ENCODE assay signal across 9 mouse cellular contexts in the genomic region with DNA sequence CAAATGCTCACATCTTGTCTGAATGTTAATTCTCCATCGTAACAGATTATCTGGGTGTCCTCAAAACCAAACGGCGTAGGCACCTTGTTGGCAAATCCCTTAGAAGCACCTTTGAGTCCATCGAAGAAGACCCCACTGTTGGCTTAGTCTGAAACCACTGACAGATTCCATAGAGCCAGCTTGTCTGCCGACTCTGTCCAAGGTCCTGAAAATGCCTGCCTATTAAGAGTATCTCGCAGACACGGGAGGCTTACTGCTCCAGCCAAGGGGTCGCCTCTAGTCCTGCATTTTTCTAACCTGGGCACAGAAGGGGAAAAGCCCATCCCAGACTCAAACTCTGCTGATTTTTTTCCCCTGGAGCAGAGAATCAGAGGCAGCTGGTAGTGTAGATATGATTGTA. TPM values are rescaled to one million over a fixed set of nuclear protein-coding genes. Genes with fewer than 3 reads are reported as not detected.
A peak's percentile ranks its signal among the peaks of the same experiment; 100 is the strongest.
DNase-seq lines count a peak whose midpoint lies in the region; ATAC-seq and TF ChIP-seq lines count a peak whose summit lies in the region.
"Had no signal": no experiment of that assay in that cellular context is flagged by ENCODE, and none has a peak within 500 bp of the region (broad histone marks: within the 10 kb centered on the region; RNA-seq: fewer than 3 reads in every experiment).

No protein-coding gene starts in this region.

- peak; percentile 49 for DNase-seq in forebrain, embryonic 14.5 days (ENCODE audit: low spot score)
- peak; percentile 69 for DNase-seq in midbrain, embryonic 14.5 days
- DNase-seq in embryo, embryonic 10.5 days (ENCODE audit: low spot score) = peak; percentile 85

- H3K9me3 ChIP-seq in forebrain, embryonic 14.5 days (replicated peaks; ENCODE audit: control insufficient read depth, low read length) = no peaks in the 10 kb centered on the region
- H3K9me3 ChIP-seq in forebrain, embryonic 16.5 days (ENCODE audit: control insufficient read depth, low read length) = no peaks in the 10 kb centered on the region
- no peaks in the 10 kb centered on the region for H3K9me3 ChIP-seq in midbrain, embryonic 14.5 days (ENCODE audit: control insufficient read depth, low read length)
- H3K9me3 ChIP-seq in midbrain, embryonic 15.5 days = no peaks in the 10 kb centered on the region

- H3K4me2 ChIP-seq in forebrain, embryonic 14.5 days (ENCODE audit: low read length) = no peak overlapping the region
- no peak overlapping the region for H3K4me2 ChIP-seq in forebrain, embryonic 16.5 days (ENCODE audit: low read length)
- H3K4me2 ChIP-seq in midbrain, embryonic 14.5 days (ENCODE audit: low read length) = no peak overlapping the region
- no peak overlapping the region for H3K4me2 ChIP-seq in midbrain, embryonic 15.5 days
- no peak overlapping the region for H3K4me2 ChIP-seq in myocyte (ENCODE audit: low read depth)

- H3K4me3 ChIP-seq in forebrain, embryonic 14.5 days (ENCODE audit: low read depth, low read length) = no peak overlapping the region
- H3K4me3 ChIP-seq in forebrain, embryonic 16.5 days (replicated peaks; ENCODE audit: low read length) = no peak overlapping the region
- no peak overlapping the region for H3K4me3 ChIP-seq in midbrain, embryonic 14.5 days (replicated peaks; ENCODE audit: low read depth, low read length)
- no peak overlapping the region for H3K4me3 ChIP-seq in midbrain, embryonic 15.5 days
- no peak overlapping the region for H3K4me3 ChIP-seq in myocyte

- H3ac ChIP-seq in myocyte (ENCODE audit: control insufficient read depth, insufficient read length) = no peak overlapping the region

- H3K9ac ChIP-seq in forebrain, embryonic 14.5 days (ENCODE audit: low read length) = no peak overlapping the region
- no peak overlapping the region for H3K9ac ChIP-seq in forebrain, embryonic 16.5 days (replicated peaks; ENCODE audit: low read depth, low read length)
- H3K9ac ChIP-seq in midbrain, embryonic 14.5 days (replicated peaks; ENCODE audit: low read length) = no peak overlapping the region
- H3K9ac ChIP-seq in midbrain, embryonic 15.5 days = no peak overlapping the region

- no peaks in the 10 kb centered on the region for H3K79me2 ChIP-seq in myocyte (ENCODE audit: control insufficient read depth, insufficient read depth)

- 20% methylated on average over 8 of the region's 8 CpGs for WGBS in forebrain, embryonic 14.5 days
- WGBS in forebrain, embryonic 16.5 days = 25% methylated on average over 8 of the region's 8 CpGs
- 22% methylated on average over 8 of the region's 8 CpGs for WGBS in midbrain, embryonic 14.5 days
- 22% methylated on average over 8 of the region's 8 CpGs for WGBS in midbrain, embryonic 15.5 days

- no peak overlapping the region for H3K27ac ChIP-seq in forebrain, embryonic 14.5 days (ENCODE audit: low read depth, low read length)
- H3K27ac ChIP-seq in forebrain, embryonic 16.5 days (ENCODE audit: low read length) = no peak overlapping the region
- H3K27ac ChIP-seq in midbrain, embryonic 14.5 days (replicated peaks; ENCODE audit: low read depth, low read length) = no peak overlapping the region
- no peak overlapping the region for H3K27ac ChIP-seq in midbrain, embryonic 15.5 days

- H3K36me3 ChIP-seq in forebrain, embryonic 14.5 days (ENCODE audit: control insufficient read depth, insufficient read depth, low read length) = no peaks in the 10 kb centered on the region
- H3K36me3 ChIP-seq in forebrain, embryonic 16.5 days (ENCODE audit: control insufficient read depth, insufficient read depth) = no peaks in the 10 kb centered on the region
- no peaks in the 10 kb centered on the region for H3K36me3 ChIP-seq in midbrain, embryonic 14.5 days (ENCODE audit: control insufficient read depth, insufficient read depth, low read length)
- no peaks in the 10 kb centered on the region for H3K36me3 ChIP-seq in midbrain, embryonic 15.5 days (replicated peaks)
- H3K36me3 ChIP-seq in myocyte (ENCODE audit: control insufficient read depth, insufficient read depth) = no peaks in the 10 kb centered on the region
- H3K36me3 ChIP-seq: G1E had no signal

- peaks cover 11% of the 10 kb centered on the region for H3K4me1 ChIP-seq in forebrain, embryonic 14.5 days (ENCODE audit: control insufficient read depth, insufficient read depth, low read length)
- H3K4me1 ChIP-seq in forebrain, embryonic 16.5 days (replicated peaks; ENCODE audit: control insufficient read depth, insufficient read depth, low read length) = peaks cover 51% of the 10 kb centered on the region
- peaks cover 69% of the 10 kb centered on the region for H3K4me1 ChIP-seq in midbrain, embryonic 14.5 days (ENCODE audit: control insufficient read depth, insufficient read depth, low read length)
- H3K4me1 ChIP-seq in midbrain, embryonic 15.5 days = peaks cover 88% of the 10 kb centered on the region

- ATAC-seq in forebrain, embryonic 14.5 days = no peak
- no peak for ATAC-seq in forebrain, embryonic 16.5 days
- no peak for ATAC-seq in midbrain, embryonic 14.5 days (ENCODE audit: low FRiP score, low TSS enrichment)
- ATAC-seq in midbrain, embryonic 15.5 days (replicated peaks) = no peak
- no peak for ATAC-seq in megakaryocyte progenitor cell, adult 5-6 weeks (replicated peaks; ENCODE audit: poor library complexity)
- no peak for ATAC-seq in megakaryocyte, adult 5-6 weeks (ENCODE audit: poor library complexity, severe bottlenecking)

- peaks cover 48% of the 10 kb centered on the region for H3K27me3 ChIP-seq in forebrain, embryonic 14.5 days (replicated peaks; ENCODE audit: control insufficient read depth, insufficient read depth, low read length)
- peaks cover 28% of the 10 kb centered on the region for H3K27me3 ChIP-seq in forebrain, embryonic 16.5 days (replicated peaks; ENCODE audit: control insufficient read depth, insufficient read depth, low read length)
- H3K27me3 ChIP-seq in midbrain, embryonic 14.5 days (ENCODE audit: control insufficient read depth, insufficient read depth, low read length) = peaks cover 21% of the 10 kb centered on the region; the same call in 1 of the 2 replicates
- H3K27me3 ChIP-seq in midbrain, embryonic 15.5 days (replicated peaks) = 0 out of 2 replicates have a peak, but pooled peaks cover 4% of the 10 kb centered on the region
- peaks cover 53% of the 10 kb centered on the region for H3K27me3 ChIP-seq in myocyte (ENCODE audit: control insufficient read depth, insufficient read depth, insufficient read length)

- no peak for TF ChIP-seq POLR2A in myocyte (IDR thresholded peaks at IDR 0.05; ENCODE audit: insufficient read length, low read depth)

TF ChIP-seq in myocyte, 11 proteins besides CTCF, POLR2A, EP300 and RAD21:
- TF ChIP-seq REST (IDR thresholded peaks at IDR 0.05; ENCODE audit: insufficient read depth, insufficient read length) (peak; percentile 85), CEBPB (IDR thresholded peaks at IDR 0.05; ENCODE audit: insufficient read depth, poor library complexity, severe bottlenecking) (no peak)

RNA-seq across cellular contexts. Expression of a gene that starts 5.8 kb away (rescaled TPM):
- polyA plus RNA-seq in forebrain, embryonic 14.5 days (2014; fragmentation: Nextera tagmentation; extraction: Ambion mirVana) = 15.1 and 17.7 TPM in 2 replicates
- polyA plus RNA-seq in forebrain, embryonic 16.5 days (2015; fragmentation: Nextera tagmentation; extraction: Ambion mirVana) = 13.1 and 22.4 TPM in 2 replicates
- polyA plus RNA-seq in midbrain, embryonic 14.5 days (2014; fragmentation: Nextera tagmentation; extraction: Ambion mirVana) = 53.8 and 63.0 TPM in 2 replicates
- 63.8 and 64.0 TPM in 2 replicates for polyA plus RNA-seq in midbrain, embryonic 15.5 days (2015; fragmentation: Nextera tagmentation; extraction: Ambion mirVana)
- 0.52 TPM for polyA plus RNA-seq in myocyte (2012; fragmentation: generic; extraction: Trizol)
- 0.15 and 0.27 TPM in 2 replicates for total RNA-seq in megakaryocyte progenitor cell, adult 5-6 weeks (2015)
- total RNA-seq in megakaryocyte progenitor cell, adult 5-6 weeks (2017) = 0.51 and 0.96 TPM in 2 replicates
- total RNA-seq in megakaryocyte, adult 5-6 weeks (2015) = 0.91 and 1.3 TPM in 2 replicates
- total RNA-seq in megakaryocyte, adult 5-6 weeks (2017) = 0.48 and 0.89 TPM in 2 replicates

RNA-seq across cellular contexts. Expression of a gene that starts 25.8 kb away (rescaled TPM):
- 12.8 and 15.5 TPM in 2 replicates for polyA plus RNA-seq in forebrain, embryonic 14.5 days (2014; fragmentation: Nextera tagmentation; extraction: Ambion mirVana)
- polyA plus RNA-seq in forebrain, embryonic 16.5 days (2015; fragmentation: Nextera tagmentation; extraction: Ambion mirVana) = 16.9 and 20.6 TPM in 2 replicates
- 29.7 and 29.9 TPM in 2 replicates for polyA plus RNA-seq in midbrain, embryonic 14.5 days (2014; fragmentation: Nextera tagmentation; extraction: Ambion mirVana)
- polyA plus RNA-seq in midbrain, embryonic 15.5 days (2015; fragmentation: Nextera tagmentation; extraction: Ambion mirVana) = 28.9 and 34.3 TPM in 2 replicates
- 1.7 TPM for polyA plus RNA-seq in myocyte (2012; fragmentation: generic; extraction: Trizol)
- total RNA-seq in megakaryocyte progenitor cell, adult 5-6 weeks (2015) = 11.2 and 14.2 TPM in 2 replicates
- 5.7 and 11.8 TPM in 2 replicates for total RNA-seq in megakaryocyte progenitor cell, adult 5-6 weeks (2017)
- total RNA-seq in megakaryocyte, adult 5-6 weeks (2015) = 326 and 367 TPM in 2 replicates
- 217 and 317 TPM in 2 replicates for total RNA-seq in megakaryocyte, adult 5-6 weeks (2017)

RNA-seq across cellular contexts. Expression of a gene that starts 54.8 kb away (rescaled TPM):
- polyA plus RNA-seq in forebrain, embryonic 14.5 days (2014; fragmentation: Nextera tagmentation; extraction: Ambion mirVana) = 8.9 and 13.4 TPM in 2 replicates
- polyA plus RNA-seq in forebrain, embryonic 16.5 days (2015; fragmentation: Nextera tagmentation; extraction: Ambion mirVana) = 16.2 and 19.9 TPM in 2 replicates
- 13.9 and 15.5 TPM in 2 replicates for polyA plus RNA-seq in midbrain, embryonic 14.5 days (2014; fragmentation: Nextera tagmentation; extraction: Ambion mirVana)
- 17.8 and 18.9 TPM in 2 replicates for polyA plus RNA-seq in midbrain, embryonic 15.5 days (2015; fragmentation: Nextera tagmentation; extraction: Ambion mirVana)
- polyA plus RNA-seq in myocyte (2012; fragmentation: generic; extraction: Trizol) = 11.1 TPM
- total RNA-seq in megakaryocyte progenitor cell, adult 5-6 weeks (2015) = 10.4 and 11.3 TPM in 2 replicates
- 6.8 and 8.2 TPM in 2 replicates for total RNA-seq in megakaryocyte progenitor cell, adult 5-6 weeks (2017)
- total RNA-seq in megakaryocyte, adult 5-6 weeks (2015) = 15.6 and 16.1 TPM in 2 replicates
- 9.4 and 10.0 TPM in 2 replicates for total RNA-seq in megakaryocyte, adult 5-6 weeks (2017)
